Mouse (Mus musculus) NIH3T3 (cell line): Measurements from ENCODE around the gene Lrrc39.
A peak's percentile ranks its signal among the peaks of the same experiment; 100 is the strongest.
"Not testable (repeated sequence)": the region's sequence is repeated elsewhere in the genome, so short reads cannot be mapped to it uniquely, and the experiment has no call there.

Experiments
- DNase-seq: peaks from one replicate; pipeline ENCODE4 v3.0.0-alpha.2; 2012; ENCODE audit warnings: low read depth

The Lrrc39 gene

DNA sequence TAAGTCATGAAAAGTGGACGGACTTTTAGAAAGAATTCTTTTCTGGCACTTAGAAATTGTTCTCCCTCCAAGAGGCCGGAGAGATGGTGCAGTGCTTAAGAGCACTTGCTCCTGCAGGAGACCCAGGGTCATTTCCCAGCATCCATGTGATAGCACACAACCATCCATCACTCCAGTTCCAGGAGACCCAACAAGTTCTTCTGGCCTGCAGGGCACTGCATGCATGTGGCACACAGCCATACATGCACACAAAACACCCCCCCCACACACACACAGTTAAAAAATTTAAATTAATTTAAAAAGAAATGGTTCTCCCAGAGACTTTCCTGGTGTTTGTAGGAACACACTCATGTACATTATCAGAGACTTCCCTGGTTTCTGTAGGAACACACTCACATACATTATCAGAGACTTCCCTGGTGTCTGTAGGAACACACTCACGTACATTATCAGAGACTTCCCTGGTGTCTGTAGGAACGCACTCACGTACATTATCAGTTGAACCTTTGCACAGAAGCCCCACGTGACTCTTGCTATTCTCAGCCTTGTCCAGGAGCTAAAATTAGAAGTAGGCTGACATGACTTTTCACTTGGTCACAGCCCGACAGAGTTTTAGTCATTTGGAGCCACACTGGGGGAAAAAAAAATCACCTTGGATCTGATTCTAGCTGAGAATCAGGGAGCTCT, at the start of gene Lrrc39:
Lrrc39 (plus strand) TSS at position 566 of the 687 bp plus-strand sequence.
- no peak for DNase-seq

DNA sequence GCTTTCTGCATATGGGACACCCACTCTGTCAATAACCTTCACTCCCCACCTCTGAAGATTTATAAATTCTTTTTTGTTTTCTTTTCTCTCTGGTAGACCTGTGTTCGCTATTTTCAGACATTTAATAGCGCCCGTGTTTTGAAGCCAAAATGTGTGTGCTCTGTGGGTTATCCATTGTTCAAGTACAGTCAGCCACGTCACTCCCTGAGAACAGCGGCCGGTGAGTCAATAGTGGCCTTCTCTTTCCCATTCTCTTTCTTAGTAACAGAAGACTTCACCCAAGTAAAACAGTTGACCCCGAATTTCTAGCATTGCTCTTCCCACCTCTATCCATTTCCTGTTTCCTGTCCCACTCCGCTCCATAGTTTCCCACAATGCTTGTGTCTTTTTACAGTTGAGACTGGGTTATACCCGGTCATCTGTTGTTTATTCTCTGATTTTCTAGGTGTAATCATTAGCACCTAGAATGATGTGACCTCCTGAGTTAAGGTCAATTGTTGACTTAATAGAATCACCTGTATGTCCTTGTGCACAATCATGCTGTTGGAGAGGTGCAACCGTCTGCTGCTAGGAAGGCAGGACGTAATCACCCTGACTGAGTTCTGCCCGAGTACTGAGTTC, 42.5 kb upstream of the Lrrc39 start:
- DNase-seq, result no peak

DNA sequence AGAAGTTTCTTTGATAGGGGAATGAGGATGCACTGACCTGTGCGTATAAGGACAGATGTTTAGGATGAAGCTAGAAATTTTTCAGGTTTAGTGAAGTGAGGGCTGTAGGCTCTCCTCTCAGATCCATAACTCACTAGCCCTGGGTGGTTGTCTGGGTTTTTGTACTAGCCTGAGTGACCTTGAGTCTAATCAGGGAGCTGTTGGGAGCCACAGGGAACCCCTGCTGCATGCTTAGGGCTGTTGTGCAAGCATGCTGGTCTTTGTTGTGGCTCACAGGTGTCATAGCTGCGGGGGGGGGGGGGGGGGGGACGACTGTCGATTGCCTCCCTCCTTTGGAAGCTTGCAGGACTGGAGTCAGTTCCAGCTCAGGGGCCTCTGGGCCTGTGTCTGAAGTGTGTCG, 33.0 kb upstream of the Lrrc39 start:
- no peak for DNase-seq

DNA sequence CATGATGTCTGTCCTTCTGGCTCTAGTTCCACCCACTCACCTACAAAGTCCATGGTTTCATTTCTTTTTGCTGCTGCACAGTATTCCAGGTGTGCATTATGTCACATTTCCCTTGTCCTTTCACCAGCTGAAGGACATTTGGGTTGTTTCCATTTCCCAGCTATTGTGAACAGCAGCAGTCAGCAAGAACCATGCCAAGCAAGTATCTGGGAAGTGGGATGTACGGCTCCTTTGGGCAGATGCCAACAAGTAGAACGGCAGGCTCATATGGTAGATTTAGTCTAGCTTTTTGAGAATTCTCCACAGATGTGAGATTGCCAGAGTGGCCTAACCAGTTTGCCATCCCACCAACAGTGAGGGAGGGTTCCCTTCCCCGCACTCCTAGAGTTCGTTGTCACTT, 31.9 kb upstream of the Lrrc39 start:
- no peak for DNase-seq

DNA sequence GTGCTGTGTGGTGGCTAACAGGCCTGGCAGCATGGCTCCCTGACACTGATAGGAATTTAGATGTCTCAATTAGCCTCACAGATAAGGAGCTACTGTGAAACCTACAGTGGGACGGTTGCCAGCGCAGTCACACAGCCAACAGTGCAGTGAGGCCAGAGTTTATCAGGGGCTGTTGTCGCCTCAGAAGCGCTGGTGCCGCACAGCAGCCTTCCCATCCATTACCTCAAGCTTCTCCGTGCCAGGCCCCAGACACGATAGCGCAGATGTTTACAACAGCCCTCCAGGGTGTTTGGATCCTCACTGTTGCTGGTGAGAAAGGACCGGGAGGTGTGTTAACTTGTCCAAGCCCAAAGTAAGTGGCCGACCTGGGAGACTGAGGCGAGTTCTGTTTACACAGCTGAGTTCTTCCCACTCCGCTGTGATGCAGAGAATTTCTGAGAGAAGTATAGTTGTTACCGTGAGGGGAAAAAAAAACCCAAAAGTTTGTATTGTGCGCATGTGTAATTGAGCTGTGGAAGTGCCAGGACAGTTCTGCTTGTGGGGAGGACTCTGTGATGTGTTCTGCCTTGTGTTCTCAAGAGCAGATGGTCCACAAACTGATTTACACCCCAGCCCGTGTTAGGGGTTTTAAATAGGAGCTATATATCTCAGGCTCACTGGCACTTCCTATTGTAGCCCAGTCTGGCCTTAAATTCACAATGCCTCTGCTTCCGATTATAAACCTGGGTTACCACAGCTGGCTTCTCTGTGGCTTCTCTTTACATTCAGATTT, 26.2 kb upstream of the Lrrc39 start:
- no peak for DNase-seq

DNA sequence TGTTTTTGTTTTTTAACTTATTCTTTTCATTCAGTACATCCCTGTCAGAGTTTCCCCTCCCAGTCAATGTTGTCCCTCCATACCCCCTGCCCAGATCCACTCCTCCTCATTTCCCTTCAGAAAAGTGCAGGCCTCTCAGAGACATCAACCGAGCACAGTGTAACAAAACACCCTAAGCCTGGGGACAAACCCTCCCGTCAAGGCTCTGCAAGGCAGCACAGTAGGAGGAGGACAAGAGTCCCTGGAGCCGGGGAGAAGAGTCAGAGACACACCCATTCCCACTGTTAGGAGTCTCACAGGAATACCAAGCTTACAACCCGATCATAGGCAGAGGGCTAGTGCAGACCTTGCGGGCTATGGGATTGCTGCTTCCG, 25.6 kb upstream of the Lrrc39 start:
- DNase-seq, result no peak

DNA sequence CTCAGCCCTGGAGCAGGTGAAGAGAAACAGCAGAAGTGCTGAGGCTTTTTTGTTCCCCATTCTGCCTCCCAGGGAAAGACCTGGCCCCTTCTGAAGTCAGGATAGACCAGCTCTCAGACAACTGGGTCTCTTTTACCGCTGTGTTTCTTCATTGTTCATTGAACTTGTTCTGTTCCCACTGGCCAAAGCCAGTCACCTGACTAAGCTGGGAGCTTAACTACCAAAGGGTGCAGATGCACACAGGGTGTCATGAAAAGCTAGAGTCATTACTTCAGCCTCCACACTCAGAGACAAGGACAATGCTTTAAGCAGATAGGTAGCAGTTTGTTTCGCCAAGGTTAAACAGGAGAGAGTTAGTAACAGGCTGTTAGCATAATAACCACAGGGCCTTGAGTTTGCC, 20.7 kb upstream of the Lrrc39 start:
- DNase-seq, result no peak

DNA sequence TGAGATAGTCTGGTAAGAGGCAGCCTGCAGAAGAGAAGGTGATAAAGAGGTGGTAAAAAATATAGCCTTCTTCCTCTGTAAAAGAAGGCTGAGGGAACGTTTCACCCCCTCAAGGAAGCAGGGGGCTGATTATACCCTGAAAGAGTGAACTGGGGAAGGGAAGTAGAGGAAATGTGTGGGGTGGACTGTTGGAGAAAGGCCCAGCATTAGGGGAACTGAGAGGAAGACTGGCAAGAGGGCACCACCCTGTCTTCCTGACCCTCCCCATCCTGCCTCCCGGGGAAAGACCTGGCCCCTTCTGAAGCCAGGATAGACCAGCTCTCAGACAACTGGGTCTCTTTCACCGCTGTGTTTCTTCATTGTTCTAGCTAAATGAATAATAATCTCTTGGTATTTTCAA, 20.2 kb upstream of the Lrrc39 start:
- no peak for DNase-seq

DNA sequence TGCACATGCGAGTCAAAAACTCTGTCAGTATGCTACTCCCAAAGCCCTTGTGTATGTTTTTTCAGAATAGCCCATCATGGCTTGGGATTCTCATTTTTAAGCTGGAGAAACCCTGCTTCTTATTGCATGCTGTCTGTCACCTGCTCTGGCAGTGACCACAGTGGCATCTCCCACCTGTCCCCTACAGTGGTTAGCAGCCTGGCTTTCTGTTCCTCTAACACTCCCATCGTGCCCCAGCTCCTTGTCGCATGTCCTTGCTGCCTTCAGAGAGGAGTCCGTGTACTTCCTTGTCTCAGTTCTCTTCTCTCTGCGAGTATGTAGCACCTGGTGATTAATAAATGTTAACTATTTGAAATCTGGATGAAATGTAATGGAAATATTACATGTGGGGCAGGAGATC, 15.3 kb upstream of the Lrrc39 start:
- no peak for DNase-seq

DNA sequence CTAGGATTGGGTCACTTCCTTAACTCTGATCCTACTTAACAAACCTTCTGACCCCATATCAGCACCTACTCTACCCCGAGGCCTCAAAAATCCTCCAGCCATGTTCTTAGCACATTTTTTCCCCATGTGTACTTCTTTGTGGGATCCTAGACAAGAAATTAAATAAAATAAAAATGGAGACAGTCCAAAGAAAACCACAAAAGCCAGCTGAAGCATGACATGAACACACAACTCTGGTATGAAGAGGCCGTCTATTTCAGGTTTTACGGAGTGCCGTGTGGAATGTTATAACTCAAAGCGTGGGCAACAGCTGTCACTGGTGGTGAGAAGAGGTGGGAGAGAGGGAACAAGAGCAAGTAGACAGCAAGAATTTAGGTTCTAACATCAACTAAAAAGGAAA, 11.4 kb upstream of the Lrrc39 start:
- DNase-seq, result peak; percentile 52

DNA sequence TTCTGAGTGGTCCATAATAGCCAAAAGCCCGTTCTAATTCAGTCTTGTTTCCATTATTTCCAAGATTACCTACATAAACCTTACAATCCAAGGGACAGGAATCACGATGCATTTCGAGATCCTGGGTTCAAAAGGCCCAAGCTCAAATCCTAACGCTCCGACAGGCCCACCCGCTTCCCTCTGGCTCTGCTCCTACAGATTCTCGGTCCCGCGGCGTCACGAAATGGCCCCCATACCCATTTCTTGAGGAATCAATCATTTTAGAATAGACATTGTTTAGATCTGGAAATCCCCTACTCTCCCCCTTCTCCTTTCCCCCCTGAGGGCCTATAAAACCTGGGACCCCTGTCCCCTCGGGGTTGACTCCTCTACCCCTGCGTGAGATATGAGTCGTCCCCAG, 1.5 kb upstream of the Lrrc39 start:
- not testable (repeated sequence) for DNase-seq

DNA sequence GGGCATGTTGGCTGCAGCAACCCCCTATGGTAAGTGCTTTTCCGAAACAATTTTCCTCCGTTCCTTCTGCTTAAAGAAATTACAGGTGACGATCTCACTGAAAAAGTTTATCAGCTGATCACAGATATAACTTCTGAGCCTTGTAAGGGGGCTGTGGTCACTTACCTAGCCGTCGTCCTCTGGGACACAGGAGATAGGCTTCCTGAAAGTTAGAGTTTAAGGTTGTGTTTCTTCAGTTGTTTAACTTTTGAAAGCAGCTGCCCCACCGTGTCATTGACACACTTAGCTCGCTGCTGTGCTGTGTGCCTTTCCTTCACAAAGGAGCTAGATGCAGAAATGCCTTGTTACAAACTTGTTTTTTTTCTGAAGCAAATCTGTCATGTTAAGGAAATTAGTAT, 321 bp downstream of the Lrrc39 start:
- no peak for DNase-seq

DNA sequence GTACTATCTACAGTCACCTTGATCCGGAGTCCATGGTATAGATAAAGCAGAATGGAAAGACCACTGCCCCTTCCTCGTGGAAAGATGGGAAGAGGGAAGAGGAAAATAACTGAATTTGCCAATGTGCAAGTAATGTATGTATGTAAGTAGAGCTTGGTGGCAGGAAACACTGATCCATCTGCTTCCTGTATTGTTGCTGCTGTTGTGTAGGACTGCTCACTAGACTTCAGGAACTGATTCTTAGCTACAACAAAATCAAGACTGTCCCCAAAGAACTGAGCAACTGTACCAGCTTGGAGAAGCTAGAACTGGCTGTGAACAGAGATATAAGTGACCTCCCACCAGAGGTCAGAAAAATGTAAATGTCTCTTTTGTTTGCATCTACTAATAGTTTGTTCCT, 7.9 kb downstream of the Lrrc39 start:
- DNase-seq, result no peak

DNA sequence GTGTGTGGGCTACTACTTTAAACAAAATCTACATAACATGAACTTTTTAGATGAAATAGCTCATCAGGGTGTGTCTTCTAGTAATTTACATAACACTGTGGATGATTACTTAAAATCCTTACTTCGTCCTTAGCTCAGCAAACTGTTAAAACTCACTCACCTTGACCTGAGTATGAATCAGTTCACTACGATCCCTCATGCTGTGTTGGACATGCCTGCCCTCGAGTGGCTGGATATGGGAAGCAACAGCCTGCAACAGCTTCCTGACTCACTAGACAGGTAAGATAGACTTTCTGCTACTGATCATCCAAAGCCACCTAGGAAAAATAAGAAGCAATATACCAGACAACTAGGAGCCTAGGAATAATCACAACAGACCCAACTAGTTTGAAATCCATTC, 14.5 kb downstream of the Lrrc39 start:
- peak; percentile 41 for DNase-seq

DNA sequence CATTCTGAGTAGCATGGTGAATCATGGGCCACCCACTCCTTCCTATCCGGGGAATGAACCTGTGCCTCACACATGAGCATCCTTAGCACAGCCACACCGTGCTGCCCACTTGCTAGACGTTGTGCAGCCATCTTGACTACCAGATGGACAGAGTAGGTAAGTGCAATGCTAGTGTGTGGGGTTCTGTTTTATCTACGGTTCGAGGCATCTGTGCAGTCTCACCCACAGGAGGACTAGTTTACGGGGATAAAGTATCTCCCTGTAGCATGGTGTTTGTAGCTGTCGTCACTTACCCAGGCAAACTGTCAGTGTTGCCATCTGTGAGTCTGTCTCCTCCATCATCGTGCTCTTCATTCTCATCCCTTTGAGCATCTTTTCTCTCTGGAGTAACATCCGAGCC, 19.4 kb downstream of the Lrrc39 start:
- DNase-seq, result no peak

DNA sequence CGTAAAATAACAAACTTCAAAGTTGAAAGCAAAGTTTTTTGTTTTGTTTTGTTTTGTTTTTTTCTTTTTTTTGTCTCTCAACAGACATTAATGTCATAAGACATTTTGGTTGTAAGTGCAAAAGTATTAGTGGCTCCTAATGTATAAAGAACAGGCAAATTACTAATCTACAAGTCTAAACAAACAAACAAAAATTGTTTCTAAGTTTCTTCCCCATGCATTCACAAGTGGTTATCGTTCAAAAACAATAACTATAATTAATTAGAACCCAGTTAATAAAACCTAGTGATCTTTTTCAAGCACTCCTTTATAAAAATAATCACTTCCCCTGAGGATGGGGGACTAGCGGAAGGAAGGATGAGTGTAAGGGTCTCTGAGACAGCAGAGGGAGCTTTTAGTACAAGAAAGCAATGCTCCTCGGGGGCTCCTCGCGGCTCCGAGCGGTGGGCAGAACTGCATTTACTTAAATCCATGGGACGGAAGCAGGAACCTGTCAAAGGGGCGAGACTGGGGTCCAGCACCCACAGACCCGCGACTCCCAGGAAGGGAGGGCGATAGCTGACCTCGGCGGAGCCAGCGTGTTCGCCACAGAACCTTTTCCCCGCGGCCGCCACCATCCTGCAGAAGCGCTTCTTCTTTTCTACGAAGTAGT, 31.4 kb downstream of the Lrrc39 start:
- peak; percentile 59 for DNase-seq

DNA sequence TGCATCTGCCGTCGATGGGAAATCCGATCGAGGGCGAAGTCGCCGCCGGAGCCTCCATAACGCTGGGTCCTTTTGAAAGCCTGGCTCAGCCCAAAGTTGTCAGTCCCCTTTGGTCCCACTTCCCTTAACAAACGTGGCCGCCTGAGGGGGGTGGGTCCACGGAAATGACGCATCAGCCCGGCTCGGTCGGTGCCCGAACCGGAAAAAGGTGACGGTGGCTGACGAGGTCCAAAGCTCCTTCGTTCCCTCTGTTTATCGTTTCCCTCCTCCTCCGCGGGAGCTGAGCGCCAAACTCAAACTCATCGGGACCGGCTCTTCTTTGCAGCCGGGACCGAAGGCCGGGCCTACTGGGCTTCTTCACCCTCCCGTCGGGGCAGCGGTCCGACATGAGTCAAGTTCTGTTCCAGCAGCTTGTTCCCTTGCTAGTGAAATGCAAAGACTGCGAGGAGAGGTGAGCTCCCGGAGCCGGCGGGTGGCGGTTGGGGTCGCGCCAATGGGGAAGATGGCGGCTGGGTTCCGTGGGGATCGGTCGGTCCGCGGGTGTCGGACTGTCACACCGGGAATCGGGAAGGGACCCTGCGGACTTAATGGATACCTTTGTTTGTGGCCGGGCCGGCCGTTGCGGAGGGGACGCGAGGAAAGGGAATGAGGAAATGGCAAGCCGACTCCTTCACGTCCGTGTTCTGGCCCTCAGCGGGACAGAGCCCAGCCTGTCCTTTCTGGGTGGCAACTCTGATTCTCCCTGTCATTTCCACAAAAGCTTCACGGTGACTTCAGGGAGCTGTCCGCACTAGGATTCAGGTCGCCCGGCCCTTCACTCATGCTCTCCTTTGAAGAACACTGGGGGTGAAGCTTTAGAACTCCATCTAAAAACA, 32.2 kb downstream of the Lrrc39 start, which contains the start of gene Sass6:
Sass6 (plus strand) TSS at position 255 of the 875 bp plus-strand sequence.
- DNase-seq, result peak; percentile 99

DNA sequence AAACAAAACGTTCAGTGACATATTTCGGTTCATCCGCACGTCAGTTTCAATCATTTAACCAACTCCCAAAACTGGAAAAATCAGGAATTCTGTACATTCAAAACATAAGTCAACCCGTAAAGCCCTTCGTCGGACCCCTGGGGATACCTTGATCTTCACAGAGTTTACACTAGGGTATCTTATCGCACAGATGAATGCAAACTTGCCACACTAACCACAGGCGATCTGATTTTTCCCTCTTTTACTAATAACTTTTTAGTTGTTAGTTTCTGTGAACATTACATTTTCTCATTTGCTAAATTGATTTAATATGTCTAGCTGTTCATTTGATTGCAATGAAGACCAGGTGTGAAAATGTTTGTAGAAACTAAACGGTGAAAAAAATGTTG, 32.8 kb downstream of the Lrrc39 start:
- no peak for DNase-seq

DNA sequence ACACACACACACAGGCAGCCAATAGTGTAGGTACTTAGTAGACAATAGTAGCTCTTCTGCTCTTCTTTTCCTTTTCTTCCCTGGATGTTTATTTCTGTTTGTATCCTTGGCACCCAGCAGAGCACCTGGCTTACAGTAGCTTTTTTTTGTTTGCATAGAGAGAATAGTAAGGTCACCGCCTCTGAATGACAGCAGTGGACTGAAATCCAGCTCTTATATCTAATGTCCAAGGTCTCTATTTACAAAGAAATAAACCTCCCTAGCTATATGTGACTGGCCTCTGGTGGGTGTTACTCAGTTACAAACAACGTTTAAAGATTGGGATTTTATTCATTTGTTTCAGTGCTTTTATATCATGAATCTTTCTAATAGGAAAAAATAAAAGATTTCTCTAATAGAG, 36.9 kb downstream of the Lrrc39 start:
- DNase-seq, result no peak

DNA sequence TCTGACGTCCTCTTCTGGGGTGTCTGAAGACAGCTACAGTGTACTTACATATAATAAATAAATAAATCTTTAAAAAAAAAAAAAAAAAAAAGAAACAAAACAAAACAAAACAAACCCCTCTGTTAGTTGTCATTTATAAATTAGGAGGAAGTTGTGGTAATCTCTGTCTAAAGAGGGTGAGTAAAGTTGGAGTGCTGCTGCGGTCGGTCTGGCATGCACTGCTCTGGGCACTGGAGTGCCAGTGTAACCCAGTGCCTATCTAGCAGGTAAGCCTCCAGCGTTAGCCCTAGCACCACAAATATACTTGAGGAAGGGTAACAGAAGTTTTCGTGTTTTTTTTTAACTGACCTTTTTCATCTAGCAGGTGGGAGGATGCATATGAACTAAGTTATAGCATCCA, 38.2 kb downstream of the Lrrc39 start:
- DNase-seq, result no peak

DNA sequence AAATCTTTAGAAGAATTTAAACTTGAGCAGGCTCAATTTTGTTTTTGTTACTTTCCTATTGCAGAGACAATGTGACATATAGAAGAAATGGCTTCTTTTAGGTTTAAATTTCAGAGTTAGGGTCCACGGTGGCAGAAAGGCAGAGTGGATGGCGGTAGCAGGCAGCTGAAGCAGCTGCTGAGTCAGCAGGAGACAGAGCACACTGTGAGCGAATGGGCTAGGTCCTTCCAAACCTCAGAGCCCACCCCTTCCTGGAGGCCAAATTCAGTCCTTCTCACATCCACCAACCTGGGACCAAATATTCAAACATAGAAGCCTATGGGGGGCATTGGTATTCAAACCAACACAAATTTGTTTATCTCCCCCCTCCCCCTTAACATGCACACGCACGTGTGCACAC, 39.0 kb downstream of the Lrrc39 start:
- DNase-seq, result no peak

DNA sequence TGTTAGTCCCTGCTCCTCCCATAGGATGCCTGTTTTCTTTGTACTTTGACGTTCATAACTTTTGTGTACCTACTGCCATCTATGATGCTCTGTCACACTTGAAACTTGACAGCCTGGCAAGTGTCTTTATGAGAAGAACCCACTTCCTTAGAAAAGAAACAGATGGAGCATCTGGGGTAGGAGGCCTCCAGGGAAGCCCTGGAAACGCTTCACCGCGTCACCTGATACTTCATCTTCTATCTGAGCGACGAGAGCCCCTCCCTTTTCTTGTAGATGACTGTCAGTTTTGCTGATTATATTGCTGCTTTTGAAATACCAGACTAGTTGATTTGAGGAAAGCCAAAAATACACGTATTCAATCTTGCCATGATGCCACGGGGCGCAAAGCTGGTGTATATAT, 41.8 kb downstream of the Lrrc39 start:
- DNase-seq, result no peak
